23 mouse cellular contexts compared by ENCODE assay signal in genomic region chr12:8336601-8337285, GRCm38 (mm10). TPM values are rescaled to one million over a fixed set of nuclear protein-coding genes. Genes with fewer than 3 reads are reported as not detected.
DNase-seq lines count a peak whose midpoint lies in the region; ATAC-seq and TF ChIP-seq lines count a peak whose summit lies in the region.
"Had no signal": no experiment of that assay in that cellular context is flagged by ENCODE, and none has a peak within 500 bp of the region (broad histone marks: within the 10 kb centered on the region; RNA-seq: fewer than 3 reads in every experiment).

No protein-coding gene starts in this region.

- no peaks in the 10 kb centered on the region for H3K27me3 ChIP-seq in intestine, postnatal 0 days (replicated peaks; ENCODE audit: control insufficient read depth, insufficient read depth, low read length)
- H3K27me3 ChIP-seq in intestine, embryonic 15.5 days (replicated peaks), result no peaks in the 10 kb centered on the region
- H3K27me3 ChIP-seq in embryonic facial prominence, embryonic 10.5 days (replicated peaks; ENCODE audit: low read depth, poor library complexity, severe bottlenecking), result no peaks in the 10 kb centered on the region
- H3K27me3 ChIP-seq: CH12.LX; forebrain, embryonic 12.5 days; heart, embryonic 13.5 days; hindbrain, embryonic 15.5 days; Patski had no signal

- no peak for TF ChIP-seq CTCF in intestine, postnatal 0 days (IDR thresholded peaks at IDR 0.05; ENCODE audit: low read depth)
- no peak for TF ChIP-seq CTCF in left cerebral cortex, adult 2 months (IDR thresholded peaks at IDR 0.05)

- H3K27ac ChIP-seq in intestine, postnatal 0 days (ENCODE audit: low read depth, low read length), result no peak overlapping the region
- no peak overlapping the region for H3K27ac ChIP-seq in intestine, embryonic 15.5 days
- H3K27ac ChIP-seq in left cerebral cortex, adult 2 months, result peak overlapping the region; percentile 57; the same call in 1 of the 2 replicates
- H3K27ac ChIP-seq in embryonic facial prominence, embryonic 10.5 days (replicated peaks), result 0 out of 2 replicates have a peak overlapping the region, but pooled peaks have one; percentile 10
- H3K27ac ChIP-seq: forebrain, embryonic 12.5 days; hindbrain, embryonic 15.5 days had no signal

- H3K4me1 ChIP-seq in intestine, postnatal 0 days (replicated peaks; ENCODE audit: control insufficient read depth, insufficient read depth, low read length), result no peaks in the 10 kb centered on the region; the same call in 1 of the 2 replicates
- peaks cover 22% of the 10 kb centered on the region for H3K4me1 ChIP-seq in intestine, embryonic 15.5 days (replicated peaks)
- peaks cover 38% of the 10 kb centered on the region for H3K4me1 ChIP-seq in embryonic facial prominence, embryonic 10.5 days

- no peak overlapping the region for H3K4me2 ChIP-seq in intestine, postnatal 0 days (replicated peaks; ENCODE audit: low read depth)
- no peak overlapping the region for H3K4me2 ChIP-seq in intestine, embryonic 15.5 days (replicated peaks)
- H3K4me2 ChIP-seq: forebrain, embryonic 12.5 days; heart, embryonic 13.5 days; hindbrain, embryonic 15.5 days had no signal

- H3K4me3 ChIP-seq in intestine, postnatal 0 days (ENCODE audit: low read depth, low read length), result no peak overlapping the region
- H3K4me3 ChIP-seq in intestine, embryonic 15.5 days (replicated peaks), result no peak overlapping the region
- H3K4me3 ChIP-seq in left cerebral cortex, adult 2 months, result no peak overlapping the region
- H3K4me3 ChIP-seq in embryonic facial prominence, embryonic 10.5 days, result no peak overlapping the region
- H3K4me3 ChIP-seq: forebrain, embryonic 12.5 days; heart, embryonic 13.5 days; hindbrain, embryonic 15.5 days had no signal

- intact Hi-C loops in left cerebral cortex, adult 2 months (cut with DNase I), result no loop called here
- intact Hi-C loops in left cerebral cortex, postnatal 4 days (cut with DNase I), result no loop called here

- ATAC-seq in intestine, postnatal 0 days, result no peak
- no peak for ATAC-seq in intestine, embryonic 15.5 days
- ATAC-seq: activated CD4-positive, CD25-positive, alpha-beta regulatory T cell, adult 4 months; Patski had no signal

- H3K9me3 ChIP-seq in intestine, postnatal 0 days (ENCODE audit: control insufficient read depth), result no peaks in the 10 kb centered on the region
- H3K9me3 ChIP-seq in intestine, embryonic 15.5 days, result no peaks in the 10 kb centered on the region
- H3K9me3 ChIP-seq in embryonic facial prominence, embryonic 10.5 days, result no peaks in the 10 kb centered on the region
- H3K9me3 ChIP-seq: forebrain, embryonic 12.5 days; heart, embryonic 13.5 days; hindbrain, embryonic 15.5 days had no signal

- WGBS in intestine, postnatal 0 days, result 84% methylated on average over 10 of the region's 10 CpGs
- 74% methylated on average over 10 of the region's 10 CpGs for WGBS in intestine, embryonic 15.5 days
- WGBS in embryonic facial prominence, embryonic 10.5 days, result 89% methylated on average over 10 of the region's 10 CpGs

- peaks cover 63% of the 10 kb centered on the region for H3K36me3 ChIP-seq in intestine, postnatal 0 days (ENCODE audit: control insufficient read depth, insufficient read depth)
- peaks cover 7% of the 10 kb centered on the region; the same call in 1 of the 2 replicates for H3K36me3 ChIP-seq in intestine, embryonic 15.5 days
- peaks cover 39% of the 10 kb centered on the region for H3K36me3 ChIP-seq in embryonic facial prominence, embryonic 10.5 days (replicated peaks)

- 0 out of 2 replicates have a peak overlapping the region, but pooled peaks have one; percentile 0 for H3K9ac ChIP-seq in intestine, postnatal 0 days (ENCODE audit: low read depth, low read length)
- H3K9ac ChIP-seq in intestine, embryonic 15.5 days, result no peak overlapping the region
- H3K9ac ChIP-seq: forebrain, postnatal 0 days; hindbrain, embryonic 15.5 days had no signal

- peak; percentile 96 for DNase-seq in heart, adult 11 months
- no peak for DNase-seq in heart, postnatal 4 days
- DNase-seq in left cerebral cortex, adult 2 months (ENCODE audit: extremely low spot score in 1 of 2, low spot score in 2 of 2), result no peak
- no peak for DNase-seq in left cerebral cortex, postnatal 4 days
- no peak for DNase-seq in embryonic facial prominence, embryonic 10.5 days (ENCODE audit: low spot score)
- no peak for DNase-seq in thymus, adult 18-20 months
- DNase-seq: cerebellum, adult 18-20 months; cerebellum, adult 9-11 months; cerebellum, postnatal 36 days; forebrain, postnatal 0 days; kidney, adult 11 months had no signal

RNA-seq across cellular contexts. Expression of gene Hs1bp3, which starts 23.5 kb away (rescaled TPM):
- 10 to 100 TPM in 1 of 2 experiments, 1 to 10 TPM in 1; 7.2 to 11.0 TPM for total RNA-seq in heart, postnatal 4 days (2021)
- polyA plus RNA-seq in intestine, postnatal 0 days (2015; fragmentation: Nextera tagmentation; extraction: Ambion mirVana), result 20.5 and 22.2 TPM in 2 replicates
- 21.4 and 23.4 TPM in 2 replicates for polyA plus RNA-seq in intestine, embryonic 15.5 days (2015; fragmentation: Nextera tagmentation; extraction: Ambion mirVana)
- 10 to 100 TPM; 11.8 to 12.7 TPM for total RNA-seq in left cerebral cortex, adult 2 months (2021)
- 10 to 100 TPM; 10.3 to 11.0 TPM for total RNA-seq in left cerebral cortex, postnatal 4 days (2021)
- 17.9 and 18.8 TPM in 2 replicates for polyA plus RNA-seq in embryonic facial prominence, embryonic 10.5 days (2016; fragmentation: Nextera tagmentation; extraction: Ambion mirVana)

RNA-seq across cellular contexts. Expression of gene Gdf7, which starts 35.0 kb away (rescaled TPM):
- under 1 TPM; 0.19 to 0.25 TPM for total RNA-seq in heart, postnatal 4 days (2021)
- polyA plus RNA-seq in intestine, postnatal 0 days (2015; fragmentation: Nextera tagmentation; extraction: Ambion mirVana), result not detected in 2 replicates
- not detected in 2 replicates for polyA plus RNA-seq in intestine, embryonic 15.5 days (2015; fragmentation: Nextera tagmentation; extraction: Ambion mirVana)
- total RNA-seq in left cerebral cortex, adult 2 months (2021), result 1 to 10 TPM in 1 of 2 experiments, under 1 TPM in 1; 0.66 to 1.1 TPM
- total RNA-seq in left cerebral cortex, postnatal 4 days (2021), result not detected
- 0.10 and 0.17 TPM in 2 replicates for polyA plus RNA-seq in embryonic facial prominence, embryonic 10.5 days (2016; fragmentation: Nextera tagmentation; extraction: Ambion mirVana)
- total RNA-seq: adrenal gland, adult 18-20 months; adrenal gland, postnatal 14 days; CH12.LX; gastrocnemius, adult 18-20 months; gastrocnemius, postnatal 36 days had no signal
- polyA plus RNA-seq: activated CD4-positive, CD25-positive, alpha-beta regulatory T cell, adult 4 months; heart, embryonic 13.5 days; Patski had no signal

Comparison
In these comparisons a context has a peak if more than half of its experiments do, and no peak if none do; other contexts are left out.
1. H3K27ac ChIP-seq: peak in left cerebral cortex, adult 2 months (single experiment) and embryonic facial prominence, embryonic 10.5 days (single experiment); none in intestine, postnatal 0 days (single experiment) and intestine, embryonic 15.5 days (single experiment).